Mouse (Mus musculus) intestine, embryonic 16.5 days (tissue): ENCODE measurements at regions not wholly inside any gene's neighbourhood (a gene's known extent, or its start where the extent isn't known, plus 50 kb on each side); places are given as distances from the start of the nearest gene placed in this dataset.

Source experiments
- ATAC-seq: fragments of 200-750 bp; cut with Nextera tagmentation; 2 replicates; pipeline ENCODE4 v1.8.0; 2017; ENCODE audit warnings: moderate TSS enrichment, moderate library complexity
- H3K27ac ChIP-seq: fragments of 300-500 bp; sonication (generic); 2 replicates; pipeline ENCODE4 v1.5.1; 2014; ENCODE audit warnings: mild to moderate bottlenecking, low read length
- H3K27me3 ChIP-seq: fragments of 300-500 bp; sonication (generic); replicated peaks from 2 replicates; pipeline ENCODE4 v1.6.1; 2014; ENCODE audit warnings: low read length, control low read depth, mixed read lengths; ENCODE audit not compliant: control insufficient read depth, insufficient read depth
- H3K36me3 ChIP-seq: fragments of 300-500 bp; sonication (generic); 2 replicates; pipeline ENCODE4 v1.6.1; 2014; ENCODE audit warnings: low read length, control low read depth; ENCODE audit not compliant: control insufficient read depth, insufficient read depth
- H3K4me1 ChIP-seq: fragments of 300-500 bp; sonication (generic); 2 replicates; pipeline ENCODE4 v1.6.1; 2014; ENCODE audit warnings: low read length, control low read depth, mixed read lengths; ENCODE audit not compliant: control insufficient read depth, insufficient read depth
- H3K4me2 ChIP-seq: fragments of 300-500 bp; sonication (generic); 2 replicates; pipeline ENCODE4 v1.6.1; 2014; ENCODE audit warnings: low read depth, low read length, control low read depth
- H3K4me3 ChIP-seq: fragments of 300-500 bp; sonication (generic); 2 replicates; pipeline ENCODE4 v1.5.1; 2014; ENCODE audit warnings: mild to moderate bottlenecking, low read length
- H3K9ac ChIP-seq: fragments of 300-500 bp; sonication (generic); 2 replicates; pipeline ENCODE4 v1.6.1; 2014; ENCODE audit warnings: low read depth, low read length
- H3K9me3 ChIP-seq: fragments of 300-500 bp; sonication (generic); 2 replicates; pipeline ENCODE4 v1.6.1; 2016; ENCODE audit warnings: low read length, control low read depth; ENCODE audit not compliant: control insufficient read depth
- WGBS: fragments of 180-500 bp; shearing (Covaris S2); extraction: QIAGEN DNeasy Blood & Tissue Kit; methylation state at CpG from one replicate; pipeline ENCODE4 v1.1.7; 2014; 5-methylcytosine and 5-hydroxymethylcytosine counted together

GRCm38 (mm10) chr19:15614648-15615561 is 332.2 kb downstream of the Psat1 start:
- no peak for ATAC-seq
- H3K9me3 ChIP-seq: no peaks in the 10 kb centered on the region
- no peak overlapping the region for H3K4me3 ChIP-seq
- 55% methylated on average over 19 of the region's 19 CpGs for WGBS
- H3K36me3 ChIP-seq: no peaks in the 10 kb centered on the region
- H3K4me2 ChIP-seq: no peak overlapping the region
- no peaks in the 10 kb centered on the region for H3K4me1 ChIP-seq
- no peaks in the 10 kb centered on the region for H3K27me3 ChIP-seq
- H3K27ac ChIP-seq: no peak overlapping the region
- no peak overlapping the region for H3K9ac ChIP-seq

- Histone ChIP-seq H3K27ac (no peak overlapping the region), H3K27me3 (no peaks in the 10 kb centered on the region), H3K4me2 (no peak overlapping the region), H3K9ac (no peak overlapping the region), H3K4me3 (no peak overlapping the region), H3K36me3 (no peaks in the 10 kb centered on the region), H3K4me1 (no peaks in the 10 kb centered on the region), H3K9me3 (no peaks in the 10 kb centered on the region)
- no peak for ATAC-seq
- WGBS: 54% methylated on average over 13 of the region's 13 CpGs
These were observed 335.9 kb downstream of the Psat1 start for GRCm38 (mm10) chr19:15611137-15611758.

DNA sequence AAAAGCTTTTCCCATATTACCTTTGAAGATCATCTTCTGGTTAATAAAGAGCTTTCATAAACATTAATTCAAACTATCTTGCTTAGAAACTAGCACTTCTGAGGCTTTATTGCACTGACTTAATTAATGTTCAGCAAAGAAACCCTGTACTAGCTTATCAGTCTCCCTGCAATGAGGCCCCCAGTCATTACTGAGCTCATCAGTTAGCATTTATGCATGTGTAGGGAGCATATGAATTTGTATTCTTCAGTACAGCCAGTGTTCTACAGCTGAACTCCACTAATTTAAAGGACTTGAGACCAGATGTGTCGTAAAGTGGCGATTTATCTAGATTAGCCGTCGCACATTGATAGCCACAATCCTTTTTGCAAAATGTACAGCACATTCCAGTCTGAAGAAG is 340.7 kb downstream of the Psat1 start:
- H3K4me2 ChIP-seq: no peak overlapping the region
- H3K27me3 ChIP-seq: no peaks in the 10 kb centered on the region
- H3K9ac ChIP-seq: no peak overlapping the region
- H3K36me3 ChIP-seq: no peaks in the 10 kb centered on the region
- H3K4me3 ChIP-seq: no peak overlapping the region
- no peaks in the 10 kb centered on the region for H3K9me3 ChIP-seq
- 61% methylated on average over 4 of the region's 4 CpGs for WGBS
- no peak for ATAC-seq
- no peak overlapping the region for H3K27ac ChIP-seq
- no peaks in the 10 kb centered on the region for H3K4me1 ChIP-seq

DNA sequence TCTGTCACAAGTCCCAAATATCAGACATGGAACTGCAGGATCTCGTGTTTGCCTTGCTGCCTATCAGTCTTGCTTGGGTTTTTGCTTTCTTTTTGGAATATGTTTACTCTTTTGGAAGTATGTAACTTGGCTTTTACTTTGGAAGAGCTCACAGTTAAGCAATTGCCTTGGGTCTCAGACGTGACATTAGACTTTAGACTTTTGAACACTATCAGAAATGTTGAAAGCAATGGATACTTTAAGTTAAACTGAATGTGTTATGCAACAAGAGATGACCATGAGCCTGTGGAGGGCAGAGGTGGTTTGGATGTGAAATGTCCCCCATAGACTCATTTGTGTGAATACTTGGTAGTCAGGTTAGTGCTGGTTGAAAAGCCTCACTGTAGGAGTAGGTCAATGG is 354.3 kb downstream of the Psat1 start:
- Histone ChIP-seq H3K9me3 (no peaks in the 10 kb centered on the region), H3K4me3 (no peak overlapping the region), H3K36me3 (no peaks in the 10 kb centered on the region), H3K4me1 (no peaks in the 10 kb centered on the region), H3K27me3 (no peaks in the 10 kb centered on the region), H3K4me2 (no peak overlapping the region), H3K9ac (no peak overlapping the region), H3K27ac (no peak overlapping the region)
- WGBS: 76% methylated on average over 2 of the region's 2 CpGs
- ATAC-seq: no peak

DNA sequence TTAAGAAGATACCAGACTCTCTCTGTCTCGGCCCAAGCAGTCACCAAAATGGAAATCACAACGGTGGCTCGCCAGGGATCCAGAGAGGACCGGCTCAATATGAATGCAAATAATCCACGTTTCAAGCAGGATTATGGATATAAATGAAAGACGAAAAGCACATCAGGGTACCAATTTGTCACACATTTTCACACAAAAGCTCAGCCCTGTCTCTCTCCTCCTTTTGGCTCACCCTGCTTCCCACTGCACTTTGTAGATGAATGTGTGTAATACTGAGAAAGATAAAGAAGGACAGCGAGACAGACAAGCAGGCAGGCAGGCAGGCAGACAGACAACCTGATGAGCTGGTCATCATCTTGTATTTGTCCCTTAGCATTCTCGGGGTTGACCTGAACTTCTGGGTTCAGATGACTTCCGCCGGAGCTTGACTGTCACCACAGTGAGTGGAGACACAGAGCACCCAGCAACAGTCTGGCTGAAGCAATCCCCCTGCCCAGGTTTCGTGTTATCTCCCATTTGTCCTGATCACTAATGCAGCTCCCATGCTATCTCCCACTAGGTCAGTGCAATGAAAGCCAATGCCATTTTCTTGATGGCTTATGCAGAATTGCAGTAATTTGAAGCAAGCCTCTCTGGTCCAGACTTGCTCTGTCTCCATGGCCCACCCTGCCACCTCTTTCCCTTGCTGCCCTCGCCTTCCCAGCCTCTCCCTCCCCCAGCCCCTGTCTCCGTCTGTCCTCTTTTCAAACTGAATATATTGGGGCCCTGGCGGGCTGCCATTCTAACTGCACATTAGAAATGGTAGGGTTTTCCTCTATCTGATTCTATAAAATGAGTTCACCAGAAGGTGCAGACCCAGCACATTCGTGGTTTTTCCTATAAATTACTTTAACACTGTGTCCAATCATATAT is 363.1 kb downstream of the Psat1 start:
- H3K36me3 ChIP-seq: no peaks in the 10 kb centered on the region
- H3K4me1 ChIP-seq: no peaks in the 10 kb centered on the region
- no peak for ATAC-seq
- H3K9ac ChIP-seq: no peak overlapping the region
- WGBS: 73% methylated on average over 15 of the region's 15 CpGs
- no peaks in the 10 kb centered on the region for H3K27me3 ChIP-seq
- no peak overlapping the region for H3K27ac ChIP-seq
- H3K9me3 ChIP-seq: no peaks in the 10 kb centered on the region
- H3K4me2 ChIP-seq: no peak overlapping the region
- no peak overlapping the region for H3K4me3 ChIP-seq

DNA sequence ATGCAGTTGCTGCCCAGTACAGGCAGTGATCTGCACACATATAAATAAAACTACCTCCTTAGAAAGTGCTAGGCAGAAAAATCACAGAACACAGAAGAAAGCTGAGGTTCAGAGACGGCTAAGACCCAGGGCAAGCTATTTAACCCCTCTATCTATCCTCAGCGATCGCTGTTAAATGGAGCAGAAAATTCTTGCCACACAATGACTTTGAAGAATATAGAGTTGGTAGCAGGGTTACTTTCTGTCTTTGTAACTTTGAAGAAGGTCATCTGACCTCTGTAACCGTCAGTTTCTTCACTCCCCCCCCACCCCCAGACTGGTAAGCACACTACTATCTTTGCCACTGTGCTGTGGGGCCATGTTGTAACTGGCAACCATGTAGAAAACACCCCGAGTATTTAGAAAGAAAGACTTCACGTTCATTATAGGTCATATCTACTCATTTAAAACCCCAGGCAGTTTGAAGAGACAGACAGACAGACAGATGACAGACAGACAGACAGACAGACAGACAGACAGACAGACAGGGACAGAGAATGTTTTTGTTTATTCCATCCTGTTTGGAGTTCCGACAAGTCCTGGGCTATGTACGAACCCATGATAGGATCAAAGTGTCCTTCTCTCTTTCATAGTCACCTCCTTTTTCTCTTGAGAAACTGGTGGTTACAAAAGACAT is 363.9 kb downstream of the Psat1 start:
- no peaks in the 10 kb centered on the region for H3K27me3 ChIP-seq
- no peak overlapping the region for H3K4me2 ChIP-seq
- H3K27ac ChIP-seq: no peak overlapping the region
- no peaks in the 10 kb centered on the region for H3K4me1 ChIP-seq
- H3K9me3 ChIP-seq: no peaks in the 10 kb centered on the region
- H3K36me3 ChIP-seq: no peaks in the 10 kb centered on the region
- no peak overlapping the region for H3K4me3 ChIP-seq
- no peak for ATAC-seq
- 82% methylated on average over 8 of the region's 8 CpGs for WGBS
- no peak overlapping the region for H3K9ac ChIP-seq

DNA sequence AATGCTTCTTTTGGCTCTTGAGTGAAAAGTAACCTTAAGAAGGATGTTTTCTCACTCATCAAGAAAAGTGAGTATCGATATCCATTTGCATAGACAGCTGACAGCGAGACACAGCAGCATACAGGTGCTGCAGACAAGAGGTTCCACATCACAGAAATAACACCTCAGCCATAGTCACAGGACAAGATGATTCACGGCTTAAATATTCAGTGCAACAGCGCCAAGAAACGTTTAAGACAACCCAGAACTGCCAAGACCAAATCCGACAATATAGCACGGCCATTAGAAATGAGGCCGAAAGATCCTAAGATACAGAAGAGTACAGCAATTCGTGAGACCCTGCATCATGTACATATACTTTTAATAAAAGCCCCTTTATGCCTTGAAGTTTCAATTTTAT is 375.9 kb downstream of the Psat1 start:
- no peak for ATAC-seq
- no peaks in the 10 kb centered on the region for H3K36me3 ChIP-seq
- no peak overlapping the region for H3K4me3 ChIP-seq
- H3K27ac ChIP-seq: no peak overlapping the region
- no peaks in the 10 kb centered on the region for H3K4me1 ChIP-seq
- no peak overlapping the region for H3K9ac ChIP-seq
- H3K27me3 ChIP-seq: no peaks in the 10 kb centered on the region
- H3K4me2 ChIP-seq: no peak overlapping the region
- WGBS: 84% methylated on average over 9 of the region's 9 CpGs
- no peaks in the 10 kb centered on the region for H3K9me3 ChIP-seq

DNA sequence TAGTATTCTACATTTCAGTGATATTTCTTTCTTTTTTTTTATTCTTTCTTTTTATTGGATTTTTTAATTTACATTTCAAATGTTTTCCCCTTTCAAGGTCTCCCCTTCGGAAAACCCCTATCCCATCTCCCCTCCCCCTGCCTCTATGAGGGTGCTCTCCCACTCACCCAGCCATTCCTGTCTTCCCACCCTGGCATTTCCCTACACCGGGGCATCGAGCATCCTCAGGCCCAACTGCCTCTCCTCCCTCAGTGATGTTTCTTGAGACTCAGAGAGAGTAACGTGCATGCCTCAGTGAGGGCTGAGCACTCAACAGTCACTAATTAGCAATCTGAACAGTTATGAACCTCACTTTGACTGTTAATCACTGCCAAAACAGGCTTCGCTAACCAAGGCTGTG is 385.6 kb downstream of the Psat1 start:
- WGBS: 88% methylated on average over 5 of the region's 5 CpGs

GRCm38 (mm10) chr19:15553953-15554352 is 393.2 kb downstream of the Psat1 start:
- Histone ChIP-seq H3K9ac (no peak overlapping the region), H3K27ac (no peak overlapping the region), H3K27me3 (no peaks in the 10 kb centered on the region), H3K4me2 (no peak overlapping the region), H3K9me3 (no peaks in the 10 kb centered on the region), H3K4me1 (no peaks in the 10 kb centered on the region), H3K36me3 (no peaks in the 10 kb centered on the region), H3K4me3 (no peak overlapping the region)
- 84% methylated on average over 8 of the region's 8 CpGs for WGBS
- ATAC-seq: no peak

More for the DNA sequence above, 385.6 kb downstream of the Psat1 start:
- H3K4me2 ChIP-seq: no peak overlapping the region
- H3K9ac ChIP-seq: no peak overlapping the region
- H3K27ac ChIP-seq: no peak overlapping the region
- no peaks in the 10 kb centered on the region for H3K36me3 ChIP-seq
- H3K27me3 ChIP-seq: no peaks in the 10 kb centered on the region
- H3K4me1 ChIP-seq: no peaks in the 10 kb centered on the region
- H3K4me3 ChIP-seq: no peak overlapping the region
- H3K9me3 ChIP-seq: no peaks in the 10 kb centered on the region
- no peak for ATAC-seq
